Mouse (Mus musculus) small intestine, adult 2 months (tissue): ENCODE data around the gene Rnf167. TPM values are rescaled to one million over a fixed set of nuclear protein-coding genes. Genes with fewer than 3 reads are reported as not detected.

ENCODE experiments used
- H3K27ac ChIP-seq: fragments of 200-500 bp; 2 replicates; pipeline ENCODE4 v1.5.1; 2012; ENCODE audit warnings: low read depth, low read length, control low read depth, inconsistent platforms; ENCODE audit not compliant: insufficient read depth
- H3K27me3 ChIP-seq: fragments of 200-500 bp; 2 replicates; pipeline ENCODE4 v1.6.1; 2012; ENCODE audit warnings: mild to moderate bottlenecking, moderate library complexity, low read length, inconsistent platforms; ENCODE audit not compliant: control insufficient read depth, insufficient read depth
- H3K36me3 ChIP-seq: fragments of 200-500 bp; 2 replicates; pipeline ENCODE4 v1.6.1; 2012; ENCODE audit warnings: mild to moderate bottlenecking, low read length, control low read depth, inconsistent platforms; ENCODE audit not compliant: control insufficient read depth, insufficient read depth
- H3K4me1 ChIP-seq: fragments of 200-500 bp; 2 replicates; pipeline ENCODE4 v1.6.1; 2012; ENCODE audit warnings: low read length, inconsistent platforms, mixed read lengths; ENCODE audit not compliant: control insufficient read depth, insufficient read depth, insufficient read length
- H3K4me3 ChIP-seq: fragments of 200-500 bp; 2 replicates; pipeline ENCODE4 v1.5.1; 2012; ENCODE audit warnings: low read depth, mild to moderate bottlenecking, control low read depth, inconsistent platforms, low read length, moderate library complexity
- CTCF ChIP-seq: fragments of 200-500 bp; IDR thresholded peaks from 2 replicates; pipeline ENCODE4 v1.5.1; 2012; ENCODE audit warnings: low read depth, mild to moderate bottlenecking, control low read depth, inconsistent platforms, low read length, moderate library complexity, mixed read lengths; ENCODE audit not compliant: insufficient replicate concordance, insufficient read length; ENCODE audit errors: extremely low read depth
- POLR2A ChIP-seq: fragments of 200-500 bp; IDR thresholded peaks from 2 replicates; pipeline ENCODE4 v1.6.1; 2012; ENCODE audit warnings: low read depth, mild to moderate bottlenecking, control low read depth, inconsistent platforms, low read length, moderate library complexity
- whole genome bisulfite sequencing: fragments of 180-500 bp; shearing (Covaris S2); methylation state at CpG from one replicate; pipeline ENCODE4 v1.1.7; 2018; 5-methylcytosine and 5-hydroxymethylcytosine counted together
- polyA plus RNA-seq: library from polyadenylated mRNA; depleted of rRNA; stranded (reverse); fragments of >200 nt; gene quantifications from 2 replicates; pipeline ENCODE4 v1.2.3, GENCODE M21; 2012; rRNA removed

The Rnf167 gene
- polyA plus RNA-seq: 43.0 and 114 TPM in 2 replicates

DNA sequence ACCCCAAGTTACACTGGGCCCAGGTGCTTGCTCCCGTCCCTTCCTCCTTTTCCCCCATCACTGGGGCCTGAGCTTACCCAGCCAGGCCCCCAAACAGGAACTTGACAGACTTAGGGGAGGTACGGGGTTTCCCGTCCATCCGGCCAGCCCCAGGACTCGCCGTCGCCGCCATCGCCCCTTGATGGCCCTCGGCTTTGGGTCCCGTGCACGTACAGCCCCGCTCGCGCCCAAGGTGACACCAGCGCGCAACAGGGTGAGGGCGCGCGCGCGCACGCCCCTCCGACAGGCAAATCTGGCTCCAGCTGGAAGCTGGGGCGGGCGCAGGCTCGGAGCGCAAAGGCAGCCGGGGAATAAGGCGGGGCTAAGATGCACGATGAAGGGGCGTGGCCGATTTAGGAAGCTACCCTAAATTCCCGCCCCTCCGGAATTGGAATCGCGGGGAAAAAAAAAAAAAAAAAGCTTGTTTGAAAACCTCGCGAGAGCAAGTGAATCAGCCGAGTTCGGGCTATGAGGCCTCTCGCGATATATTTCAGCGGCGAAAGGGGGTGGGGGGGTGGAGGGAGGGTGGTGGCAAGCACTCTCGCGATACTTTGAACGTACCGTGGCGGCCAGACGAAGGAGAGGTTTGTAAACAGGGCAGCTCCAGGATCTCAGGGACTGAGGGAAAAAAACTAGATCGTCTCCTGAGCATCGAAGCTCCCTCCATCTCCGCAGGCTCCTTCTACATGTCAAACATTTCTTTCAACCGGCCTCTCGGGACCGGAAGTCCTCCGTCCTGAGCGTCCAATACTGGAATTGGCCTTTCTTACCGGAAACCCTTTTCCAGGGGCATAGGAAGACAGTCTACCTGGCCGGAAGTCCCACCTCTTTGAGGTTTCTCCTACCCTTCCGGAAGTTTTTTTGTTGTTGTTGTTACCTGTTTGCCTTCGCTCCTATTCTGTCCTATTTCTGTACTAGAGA is at the start of gene Rnf167, which contains the start of gene Slc25a11:
Gene Rnf167 (plus strand): TSS at position 545 of the 960 bp plus-strand sequence.
Gene Slc25a11 (minus strand): TSS at position 789 of the 960 bp plus-strand sequence.
- WGBS: under 1% methylated on average over 63 of the region's 63 CpGs
- H3K4me1 ChIP-seq: peaks cover 23% of the 10 kb centered on the region
- H3K4me3 ChIP-seq: peak within 1 kb of the TSS; percentile 95
- peak; percentile 66 for TF ChIP-seq POLR2A
- no peak for TF ChIP-seq CTCF
- H3K27me3 ChIP-seq: no peaks in the 10 kb centered on the region
- peaks cover 50% of the 10 kb centered on the region for H3K36me3 ChIP-seq
- peak within 1 kb of the TSS; percentile 95 for H3K27ac ChIP-seq

DNA sequence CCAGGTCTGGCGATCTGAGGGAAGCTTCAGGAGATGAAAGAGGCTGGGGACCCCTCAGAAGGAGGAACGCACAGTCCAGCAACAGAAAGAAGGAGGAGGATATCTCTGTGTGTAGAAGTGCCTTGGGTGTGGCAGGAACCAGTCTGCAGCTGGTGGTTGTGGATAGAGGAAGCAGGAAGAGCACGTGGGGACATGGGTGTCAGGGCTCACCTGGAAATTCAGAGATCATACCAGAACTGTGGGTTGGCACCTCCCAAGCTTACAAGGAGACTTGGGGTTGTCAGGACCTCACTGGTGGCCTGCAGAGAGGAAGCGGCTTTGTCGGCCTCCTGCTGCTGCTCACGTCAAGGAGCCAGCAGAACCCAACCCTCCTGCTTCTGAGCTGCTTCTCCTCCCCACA is 49.7 kb upstream of the Rnf167 start:
- Histone ChIP-seq H3K27me3 (no peaks in the 10 kb centered on the region), H3K36me3 (peaks cover 23% of the 10 kb centered on the region), H3K4me1 (peaks cover 30% of the 10 kb centered on the region), H3K27ac (peak overlapping the region; percentile 17), H3K4me3 (no peak overlapping the region)
- 44% methylated on average over 6 of the region's 6 CpGs for whole genome bisulfite sequencing
- TF ChIP-seq CTCF: 0 out of 2 replicates have a peak, but pooled peaks have one; percentile 3
- no peak for TF ChIP-seq POLR2A

DNA sequence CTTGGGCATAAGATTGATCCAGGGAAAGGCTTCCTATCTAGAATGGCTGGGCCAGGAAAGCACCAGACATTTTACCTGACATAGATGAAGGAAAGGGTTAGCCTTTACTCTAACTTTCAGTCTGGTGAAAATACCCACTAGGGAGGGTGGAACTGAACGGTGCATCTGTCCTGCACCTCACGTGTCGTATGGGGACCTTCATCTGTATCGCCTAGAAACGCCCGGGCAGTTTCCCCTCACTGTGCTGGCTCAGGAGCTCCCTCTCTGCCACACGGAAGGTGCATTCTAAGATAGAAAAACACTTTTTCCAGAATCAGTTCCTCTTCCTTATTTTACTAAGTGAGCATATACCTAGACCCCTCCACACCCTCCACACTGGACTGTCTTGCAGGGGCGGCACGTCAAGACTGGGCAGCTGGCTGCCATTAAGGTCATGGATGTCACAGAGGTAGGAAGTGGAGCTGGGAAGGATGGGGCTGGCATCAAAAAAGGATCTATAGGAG is 48.5 kb upstream of the Rnf167 start:
- Histone ChIP-seq H3K27me3 (no peaks in the 10 kb centered on the region), H3K27ac (no peak overlapping the region), H3K4me1 (peaks cover 30% of the 10 kb centered on the region), H3K4me3 (no peak overlapping the region), H3K36me3 (peaks cover 23% of the 10 kb centered on the region)
- WGBS: 86% methylated on average over 9 of the region's 9 CpGs
- TF ChIP-seq CTCF (no peak), POLR2A (no peak)

DNA sequence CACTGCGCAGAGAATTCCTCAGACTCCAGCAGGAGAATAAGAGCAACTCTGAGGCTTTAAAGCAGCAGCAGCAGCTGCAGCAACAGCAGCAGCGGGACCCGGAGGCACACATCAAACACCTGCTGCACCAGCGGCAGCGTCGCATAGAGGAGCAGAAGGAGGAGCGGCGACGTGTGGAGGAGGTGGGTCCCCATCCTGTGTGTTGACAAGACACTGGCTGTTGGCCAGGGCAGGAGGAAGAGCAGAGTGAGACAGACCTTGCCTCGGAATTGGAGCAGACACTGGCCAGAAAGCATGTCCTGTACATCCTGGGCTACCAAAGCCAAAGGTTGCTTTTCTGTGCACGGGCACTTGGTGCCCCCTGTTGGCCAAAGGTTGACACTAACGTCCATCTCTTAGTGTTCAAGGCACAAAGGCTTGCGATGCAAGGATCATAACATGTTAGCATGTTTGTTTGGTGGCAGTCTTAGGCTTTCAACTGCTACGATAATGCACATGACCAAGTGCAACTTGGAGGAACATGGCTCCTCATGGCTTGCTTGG is 41.9 kb upstream of the Rnf167 start:
- Histone ChIP-seq H3K27ac (no peak overlapping the region), H3K36me3 (peaks cover 53% of the 10 kb centered on the region), H3K27me3 (no peaks in the 10 kb centered on the region), H3K4me3 (no peak overlapping the region), H3K4me1 (peaks cover 5% of the 10 kb centered on the region)
- 61% methylated on average over 14 of the region's 14 CpGs for WGBS
- TF ChIP-seq CTCF: peak; percentile 85; the same call in 1 of the 2 replicates
- no peak for TF ChIP-seq POLR2A

DNA sequence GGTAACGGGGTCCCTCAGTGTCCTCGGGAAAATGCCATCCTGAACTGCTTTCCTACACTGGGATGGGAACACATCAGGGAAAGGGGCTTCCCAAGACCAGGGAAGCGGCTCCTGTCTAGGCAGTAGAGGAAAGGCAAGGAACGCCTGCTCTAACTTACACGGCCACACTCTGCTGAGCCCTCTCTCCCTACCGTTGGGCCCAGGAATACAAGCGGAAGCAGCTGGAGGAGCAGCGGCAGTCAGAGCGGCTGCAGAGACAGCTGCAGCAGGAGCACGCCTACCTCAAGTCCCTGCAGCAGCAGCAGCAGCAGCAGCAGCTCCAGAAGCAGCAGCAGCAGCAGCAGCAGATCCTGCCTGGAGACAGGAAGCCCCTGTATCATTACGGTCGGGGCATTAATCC is 40.3 kb upstream of the Rnf167 start:
- H3K36me3 ChIP-seq: peaks cover 65% of the 10 kb centered on the region
- peaks cover 5% of the 10 kb centered on the region for H3K4me1 ChIP-seq
- WGBS: 90% methylated on average over 12 of the region's 12 CpGs
- H3K27ac ChIP-seq: no peak overlapping the region
- H3K27me3 ChIP-seq: no peaks in the 10 kb centered on the region
- no peak overlapping the region for H3K4me3 ChIP-seq
- TF ChIP-seq CTCF (no peak), POLR2A (no peak)

DNA sequence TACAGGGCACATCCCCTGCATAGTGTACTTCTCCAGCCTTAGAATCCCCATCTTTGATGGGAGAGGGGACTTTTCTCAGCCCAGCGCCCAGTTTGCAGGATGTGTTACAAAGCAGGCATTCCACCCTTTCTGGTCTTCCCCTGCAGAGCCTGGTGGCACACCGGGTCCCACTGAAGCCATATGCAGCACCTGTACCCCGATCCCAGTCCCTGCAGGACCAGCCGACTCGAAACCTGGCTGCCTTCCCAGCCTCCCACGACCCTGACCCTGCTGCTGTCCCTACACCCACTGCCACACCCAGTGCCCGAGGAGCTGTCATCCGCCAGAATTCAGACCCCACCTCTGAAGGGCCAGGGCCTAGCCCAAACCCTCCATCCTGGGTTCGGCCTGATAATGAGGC is 39.4 kb upstream of the Rnf167 start:
- WGBS: 84% methylated on average over 9 of the region's 9 CpGs

DNA sequence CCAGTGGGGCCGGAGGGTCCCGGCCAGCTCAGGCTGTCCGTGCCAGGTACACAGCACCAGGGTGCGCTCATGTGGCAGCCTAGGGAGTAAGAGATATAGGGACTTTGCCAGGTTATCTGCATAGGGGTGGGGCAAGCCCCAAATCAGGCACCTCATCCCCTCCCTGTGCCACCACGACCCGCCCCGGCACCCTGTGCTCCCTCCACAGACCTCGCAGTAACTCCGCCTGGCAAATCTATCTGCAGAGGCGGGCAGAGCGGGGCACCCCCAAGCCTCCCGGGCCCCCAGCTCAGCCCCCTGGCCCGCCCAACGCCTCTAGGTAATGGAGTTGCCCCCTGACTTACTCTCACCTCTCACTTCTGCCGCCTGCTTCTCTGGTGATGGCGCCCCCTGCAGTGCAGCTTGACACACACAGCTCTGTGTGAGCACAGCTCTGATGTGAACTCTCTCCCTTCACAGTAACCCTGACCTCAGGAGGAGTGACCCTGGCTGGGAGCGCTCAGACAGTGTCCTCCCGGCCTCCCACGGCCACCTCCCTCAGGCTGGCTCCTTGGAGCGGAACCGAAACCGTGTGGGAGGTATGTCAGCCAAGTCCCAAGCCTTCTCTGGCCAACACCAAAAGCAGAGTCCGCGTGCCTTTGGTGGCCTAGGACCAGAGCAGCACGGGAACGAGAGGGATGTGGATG is 38.5 kb upstream of the Rnf167 start:
- Histone ChIP-seq H3K4me3 (no peak overlapping the region), H3K36me3 (peaks cover 78% of the 10 kb centered on the region), H3K27ac (no peak overlapping the region), H3K4me1 (peaks cover 5% of the 10 kb centered on the region), H3K27me3 (no peaks in the 10 kb centered on the region)
- 93% methylated on average over 26 of the region's 26 CpGs for WGBS
- TF ChIP-seq POLR2A (no peak), CTCF (peak; percentile 29; the same call in 1 of the 2 replicates)

More for the DNA sequence above, 39.4 kb upstream of the Rnf167 start:
- Histone ChIP-seq H3K27ac (no peak overlapping the region), H3K36me3 (peaks cover 69% of the 10 kb centered on the region), H3K4me3 (no peak overlapping the region), H3K4me1 (peaks cover 5% of the 10 kb centered on the region), H3K27me3 (no peaks in the 10 kb centered on the region)
- TF ChIP-seq POLR2A (no peak), CTCF (no peak)
